Mouse (Mus musculus) kidney, adult 8-10 months (tissue): ENCODE measurements around the gene Arpc4.

Source experiments
- DNase-seq, 2 experiments: peaks; one replicate each; pipeline ENCODE4 v3.0.0; 2022

The Arpc4 gene

GRCm38 (mm10) chr6:113377496-113378385 lies at the start of gene Arpc4, which contains the start of gene Tada3:
Arpc4 (plus strand) TSS chr6:113378115.
Tada3 (minus strand) TSS chr6:113377883.
- peak; percentile 90 to 93 for DNase-seq

GRCm38 (mm10) chr6:113329396-113329795 lies 48.5 kb upstream of the Arpc4 start:
- DNase-seq, result no peak

GRCm38 (mm10) chr6:113330547-113330946 lies 47.4 kb upstream of the Arpc4 start:
- DNase-seq, result no peak

- no peak for DNase-seq
These were observed 46.2 kb upstream of the Arpc4 start for GRCm38 (mm10) chr6:113331721-113332120.

- DNase-seq, result peak in 1 of 2 experiments; percentile 31
These were observed 45.2 kb upstream of the Arpc4 start for GRCm38 (mm10) chr6:113332734-113333133.

- DNase-seq, result peak; percentile 85 to 87
These were observed 44.6 kb upstream of the Arpc4 start for GRCm38 (mm10) chr6:113333137-113333950.

GRCm38 (mm10) chr6:113334216-113334615 lies 43.7 kb upstream of the Arpc4 start:
- DNase-seq, result no peak

GRCm38 (mm10) chr6:113336852-113337620 lies 40.9 kb upstream of the Arpc4 start:
- peak in 1 of 2 experiments; percentile 46 for DNase-seq

- DNase-seq, result no peak
These were observed 36.3 kb upstream of the Arpc4 start for GRCm38 (mm10) chr6:113341574-113341973.

- no peak for DNase-seq
These were observed 35.6 kb upstream of the Arpc4 start for GRCm38 (mm10) chr6:113342297-113342696.

GRCm38 (mm10) chr6:113343177-113344092 lies 34.5 kb upstream of the Arpc4 start, which contains the start of gene Camk1:
Camk1 (minus strand) TSS chr6:113343984.
- peak; percentile 72 to 83 for DNase-seq

GRCm38 (mm10) chr6:113344321-113344720 lies 33.6 kb upstream of the Arpc4 start:
- DNase-seq, result peak; percentile 95

- DNase-seq, result no peak
These were observed 31.0 kb upstream of the Arpc4 start for GRCm38 (mm10) chr6:113346897-113347296.

GRCm38 (mm10) chr6:113350538-113350937 lies 27.4 kb upstream of the Arpc4 start:
- no peak for DNase-seq

- DNase-seq, result no peak
These were observed 26.8 kb upstream of the Arpc4 start for GRCm38 (mm10) chr6:113351161-113351560.

GRCm38 (mm10) chr6:113351653-113352052 lies 26.3 kb upstream of the Arpc4 start:
- DNase-seq, result no peak

- no peak for DNase-seq
These were observed 25.1 kb upstream of the Arpc4 start for GRCm38 (mm10) chr6:113352820-113353219.

- no peak for DNase-seq
These were observed 24.2 kb upstream of the Arpc4 start for GRCm38 (mm10) chr6:113353696-113354095.

GRCm38 (mm10) chr6:113361476-113361875 lies 16.4 kb upstream of the Arpc4 start:
- no peak for DNase-seq

- no peak for DNase-seq
These were observed 15.7 kb upstream of the Arpc4 start for GRCm38 (mm10) chr6:113362241-113362640.

GRCm38 (mm10) chr6:113364518-113365135 lies 13.3 kb upstream of the Arpc4 start:
- no peak for DNase-seq
